Mouse (Mus musculus) right cerebral cortex, adult 18-20 months (tissue): Measurements from ENCODE around the gene Snx1.

Experiments used
- DNase-seq: peaks from one replicate; pipeline ENCODE4 v3.0.0; 2022; ENCODE audit warnings: mixed read lengths

Gene Snx1

DNA sequence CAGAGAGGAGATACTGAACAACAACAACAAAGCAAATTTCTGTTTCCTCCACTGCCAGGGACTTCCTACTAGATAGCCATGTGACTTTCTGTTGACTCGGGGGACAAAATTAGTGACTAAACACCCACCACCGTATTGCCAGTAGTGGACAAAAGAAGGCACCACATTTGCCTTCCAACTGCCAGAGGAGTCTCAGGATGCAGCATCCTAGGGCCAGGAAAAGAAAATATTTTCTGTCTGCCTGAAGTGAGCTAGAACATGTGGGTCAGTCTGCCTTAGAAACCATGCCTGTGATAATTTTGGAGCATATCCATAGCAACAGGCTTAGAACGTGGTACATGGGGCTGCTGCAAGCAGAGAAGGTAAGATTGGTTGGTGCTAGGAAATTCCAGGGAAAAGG lies 85.6 kb downstream of the Snx1 start:
- peak; percentile 42 for DNase-seq

- peak; percentile 51 for DNase-seq
These were observed 87.1 kb downstream of the Snx1 start for GRCm38 (mm10) chr9:66039290-66039689.

- no peak for DNase-seq
These were observed 87.8 kb downstream of the Snx1 start for GRCm38 (mm10) chr9:66038581-66038980.
